Mouse (Mus musculus) megakaryocyte progenitor cell, adult 5-6 weeks (primary cell): ENCODE results near the gene Atp1b1. TPM values are rescaled to one million over a fixed set of nuclear protein-coding genes. Genes with fewer than 3 reads are reported as not detected.

ENCODE experiments used
- ATAC-seq: replicated peaks from 2 replicates; pipeline ENCODE4 v1.8.0; 2016; ENCODE audit warnings: mild to moderate bottlenecking, moderate TSS enrichment, inconsistent platforms; ENCODE audit not compliant: poor library complexity
- total RNA-seq, 2 experiments: library from RNA; stranded (forward) in 1 of 2; stranded (reverse) in 1 of 2; fragments of 157-497, 149-512 nt in 1 of 2; fragments of 200-1000 nt in 1 of 2; gene quantifications; 2 replicates each; pipeline versions ENCODE4 v1.2.3 to v1.2.4; 2015 to 2017

Gene Atp1b1
- total RNA-seq, 2 experiments from 2014 or later: 11.8 to 15.2 TPM

- no peak for ATAC-seq
Measured at GRCm38 (mm10) chr1:164397672-164398071, 60.5 kb downstream of the Atp1b1 start.

- ATAC-seq: no peak
Measured at GRCm38 (mm10) chr1:164395131-164395780, 62.9 kb downstream of the Atp1b1 start.

GRCm38 (mm10) chr1:164392176-164392575 lies 66.0 kb downstream of the Atp1b1 start:
- no peak for ATAC-seq

GRCm38 (mm10) chr1:164389743-164390142 lies 68.4 kb downstream of the Atp1b1 start:
- ATAC-seq: no peak

Other genes with a start within 250 kb of the Atp1b1 start
- gene Slc19a2, start 209.3 kb downstream of the Atp1b1 start, total RNA-seq (2015): 10.3 and 10.6 TPM in 2 replicates
- 4.4 and 5.1 TPM in 2 replicates for gene Slc19a2, start 209.3 kb downstream of the Atp1b1 start, total RNA-seq (2017)
- gene Ccdc181, start 182.8 kb downstream of the Atp1b1 start, total RNA-seq (2015): 11.8 and 13.5 TPM in 2 replicates
- gene Ccdc181, start 182.8 kb downstream of the Atp1b1 start, total RNA-seq (2017): 29.0 and 31.0 TPM in 2 replicates
- 21.3 TPM in 2 replicates for gene Nme7, start 154.2 kb downstream of the Atp1b1 start, total RNA-seq (2015)
- 36.5 and 43.8 TPM in 2 replicates for gene Nme7, start 154.2 kb downstream of the Atp1b1 start, total RNA-seq (2017)
- 26.7 and 27.8 TPM in 2 replicates for gene Blzf1, start 150.9 kb downstream of the Atp1b1 start, total RNA-seq (2015)
- gene Blzf1, start 150.9 kb downstream of the Atp1b1 start, total RNA-seq (2017): 54.7 and 62.6 TPM in 2 replicates